Mouse (Mus musculus) adrenal gland, postnatal 36 days (tissue): ENCODE data around the gene Palm3. TPM values are rescaled to one million over a fixed set of nuclear protein-coding genes. Genes with fewer than 3 reads are reported as not detected.
"Not testable (repeated sequence)": the region's sequence is repeated elsewhere in the genome, so short reads cannot be mapped to it uniquely, and the experiment has no call there.

Experiments used
- DNase-seq, 2 experiments: peaks; one replicate each; pipeline ENCODE4 v3.0.0; 2021; ENCODE audit warnings: mixed read lengths in 1 of 2
- total RNA-seq, 2 experiments: library from RNA; stranded (reverse); gene quantifications; 2 replicates each; pipeline ENCODE4 v1.2.3; 2021

The Palm3 gene
- total RNA-seq, 2 experiments from 2014 or later: 0.43 to 0.46 TPM

DNA sequence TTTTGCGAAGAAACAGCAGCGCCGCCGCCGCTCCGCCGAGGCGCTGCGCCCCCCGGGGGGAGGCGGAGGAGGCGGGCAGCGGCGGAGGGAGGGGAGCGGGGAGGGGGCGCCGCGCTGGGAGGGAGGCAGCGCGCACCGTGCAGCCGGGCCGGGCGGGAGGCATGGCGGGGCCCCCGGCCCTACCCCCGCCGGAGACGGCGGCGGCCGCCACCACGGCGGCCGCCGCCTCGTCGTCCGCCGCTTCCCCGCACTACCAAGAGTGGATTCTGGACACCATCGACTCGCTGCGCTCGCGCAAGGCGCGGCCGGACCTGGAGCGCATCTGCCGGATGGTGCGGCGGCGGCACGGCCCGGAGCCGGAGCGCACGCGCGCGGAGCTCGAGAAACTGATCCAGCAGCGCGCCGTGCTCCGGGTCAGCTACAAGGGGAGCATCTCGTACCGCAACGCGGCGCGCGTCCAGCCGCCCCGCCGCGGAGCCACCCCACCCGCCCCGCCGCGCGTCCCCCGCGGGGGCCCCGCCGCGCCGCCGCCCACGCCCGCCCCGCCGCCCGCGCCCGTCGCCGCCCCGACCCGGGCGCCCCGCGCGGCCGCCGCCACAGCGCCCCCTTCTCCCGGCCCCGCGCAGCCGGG lies 23.6 kb upstream of the Palm3 start, which contains the start of gene Samd1:
Gene Samd1, plus strand, starts transcription at position 162 of the 631 bp plus-strand sequence.
- peak; percentile 61 to 74 for DNase-seq

- peak; percentile 55 to 73 for DNase-seq
These were observed 22.8 kb upstream of the Palm3 start for GRCm38 (mm10) chr8:83998231-83999056.

GRCm38 (mm10) chr8:83999057-83999705 lies 22.1 kb upstream of the Palm3 start:
- no peak for DNase-seq

GRCm38 (mm10) chr8:83999825-84000224 lies 21.4 kb upstream of the Palm3 start:
- no peak for DNase-seq

- DNase-seq: no peak
These were observed 19.8 kb upstream of the Palm3 start, which contains the start of gene 1700067K01Rik for GRCm38 (mm10) chr8:84001281-84002000. Gene 1700067K01Rik, plus strand, starts transcription at chr8:84001502.

DNA sequence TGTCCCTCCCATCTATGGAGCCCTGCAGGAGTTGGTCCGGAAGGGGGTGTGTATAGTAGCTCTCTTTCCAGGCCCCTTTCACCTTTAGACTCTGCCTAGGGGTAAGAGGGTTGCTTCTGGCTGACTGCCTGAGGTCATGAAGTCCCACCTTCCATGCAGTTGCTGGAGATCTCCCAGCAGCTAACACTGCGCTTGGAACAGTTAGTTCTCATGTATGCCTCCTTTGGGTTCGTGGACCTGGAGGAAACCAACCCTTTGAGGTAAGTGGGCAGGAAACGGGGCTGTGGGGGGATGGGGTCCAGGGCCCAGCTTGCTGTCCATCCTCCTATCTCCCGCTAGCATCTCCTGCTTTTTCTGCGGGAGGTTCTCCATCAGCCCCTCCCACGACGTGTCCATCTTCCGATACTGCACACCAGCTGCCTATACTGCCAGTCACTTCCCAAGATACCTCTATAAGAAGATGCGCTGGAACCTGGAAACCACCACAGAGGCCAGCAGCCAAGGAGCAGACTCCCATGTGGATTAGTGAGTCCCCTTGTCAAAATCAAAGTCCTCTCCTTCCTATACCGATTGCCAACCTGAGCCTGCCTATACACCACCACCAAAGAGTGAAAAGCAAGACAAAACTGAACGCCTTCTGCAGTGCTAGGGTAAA lies 18.2 kb upstream of the Palm3 start:
- no peak for DNase-seq

- no peak for DNase-seq
These were observed 17.5 kb upstream of the Palm3 start for GRCm38 (mm10) chr8:84003612-84004246.

GRCm38 (mm10) chr8:84004533-84005201 lies 16.6 kb upstream of the Palm3 start:
- DNase-seq: peak; percentile 97 to 98

GRCm38 (mm10) chr8:84005502-84005901 lies 15.8 kb upstream of the Palm3 start:
- DNase-seq: not testable (repeated sequence)

DNA sequence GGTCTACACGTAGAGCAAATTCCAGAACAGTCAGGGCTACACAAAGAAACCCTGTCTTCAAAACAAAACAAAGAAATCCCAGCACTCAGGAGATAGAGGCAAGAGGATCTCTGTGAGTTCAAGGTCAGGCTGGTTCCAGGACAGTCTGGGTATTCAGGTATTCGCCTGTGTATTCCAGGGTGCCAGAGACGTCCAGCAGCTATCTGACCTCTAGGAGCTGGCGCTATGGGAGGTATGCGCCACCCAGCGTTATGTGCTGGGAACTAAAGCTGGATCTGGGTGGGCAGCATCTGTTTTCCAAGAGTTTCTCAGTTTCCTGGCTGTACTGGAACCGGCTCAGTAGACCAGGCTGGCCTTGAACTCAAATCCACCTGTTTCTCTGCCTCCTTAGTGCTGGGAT lies 12.9 kb upstream of the Palm3 start:
- DNase-seq: peak in 1 of 2 experiments; percentile 21

DNA sequence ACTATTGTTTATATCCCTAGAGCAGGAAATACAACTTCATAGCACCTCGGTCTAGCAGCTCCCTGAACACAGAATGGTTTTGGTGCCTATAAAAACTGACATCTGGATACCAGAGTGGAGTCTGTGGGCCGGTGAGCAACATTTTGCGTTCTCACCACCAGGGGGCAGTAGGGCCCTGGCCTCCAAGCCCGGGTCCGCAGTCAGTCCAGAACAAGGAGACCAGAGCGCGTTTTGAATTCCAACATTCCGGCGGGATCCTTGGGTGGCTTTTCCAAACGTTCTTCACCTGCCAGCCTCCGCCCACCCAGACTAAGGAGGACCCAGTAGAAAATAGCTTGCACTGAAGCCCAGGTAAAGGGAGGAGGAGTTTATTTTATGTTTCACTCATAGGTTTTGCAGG lies 11.4 kb upstream of the Palm3 start:
- peak; percentile 91 to 93 for DNase-seq

- DNase-seq: peak; percentile 85 to 92
These were observed 10.4 kb upstream of the Palm3 start for GRCm38 (mm10) chr8:84010625-84011611.

- peak in 1 of 2 experiments; percentile 31 for DNase-seq
These were observed 9.4 kb upstream of the Palm3 start, which contains the start of gene 2210011C24Rik for GRCm38 (mm10) chr8:84011705-84012498. Gene 2210011C24Rik, minus strand, starts transcription at chr8:84012171.

DNA sequence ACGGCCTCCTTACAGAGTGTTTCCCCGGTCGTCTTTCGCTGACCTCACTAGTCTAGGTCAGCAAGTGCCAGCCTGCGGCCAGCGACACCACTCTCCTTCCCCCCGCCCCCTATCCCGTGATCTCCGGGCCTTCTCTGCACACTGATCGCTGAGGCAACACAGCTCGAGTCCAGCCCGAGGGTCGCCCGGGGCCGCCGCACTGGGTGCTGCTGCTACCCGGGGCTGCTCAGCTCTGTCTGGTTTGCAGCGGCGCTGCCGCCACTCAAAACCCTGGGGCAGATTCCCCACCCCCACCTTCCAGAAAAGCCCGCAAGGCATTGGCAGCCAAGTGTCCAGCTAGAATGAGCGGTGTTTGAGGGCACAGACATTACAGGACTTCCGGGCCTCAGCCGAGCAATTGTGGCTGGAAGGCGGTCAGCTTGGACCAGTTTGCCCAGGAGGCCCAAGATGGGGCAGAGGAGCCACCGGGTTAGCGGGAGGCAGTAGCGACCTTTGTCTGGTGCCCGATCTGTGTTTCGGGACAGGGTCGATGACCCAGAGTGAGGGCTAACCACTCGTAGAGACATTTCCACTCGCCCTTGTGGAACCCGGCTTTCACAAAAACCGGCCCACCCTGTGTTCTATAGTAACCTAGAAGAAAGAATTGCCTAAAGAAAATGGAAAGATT lies 8.6 kb upstream of the Palm3 start:
- DNase-seq: no peak

- no peak for DNase-seq
These were observed 5.4 kb upstream of the Palm3 start for GRCm38 (mm10) chr8:84015833-84016232.

DNA sequence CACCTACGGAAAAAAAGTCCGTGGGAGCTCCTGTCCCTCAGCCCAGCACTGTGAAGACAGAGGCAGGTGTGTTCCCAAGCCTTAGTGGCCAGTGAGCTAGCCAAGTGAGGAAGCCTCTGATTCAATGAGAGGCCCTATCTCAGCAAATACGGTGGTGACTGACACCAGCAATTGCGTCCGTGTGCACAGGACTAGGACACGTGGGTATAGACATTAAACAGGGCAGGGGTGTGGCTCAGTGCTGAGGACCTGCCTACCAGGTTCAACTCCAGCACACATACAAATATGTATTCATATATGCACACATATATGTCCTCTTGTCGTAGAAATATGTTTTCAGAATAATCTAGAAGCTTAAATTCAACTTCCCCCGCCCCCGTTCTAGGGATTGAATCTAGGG lies 1.5 kb upstream of the Palm3 start:
- no peak for DNase-seq

DNA sequence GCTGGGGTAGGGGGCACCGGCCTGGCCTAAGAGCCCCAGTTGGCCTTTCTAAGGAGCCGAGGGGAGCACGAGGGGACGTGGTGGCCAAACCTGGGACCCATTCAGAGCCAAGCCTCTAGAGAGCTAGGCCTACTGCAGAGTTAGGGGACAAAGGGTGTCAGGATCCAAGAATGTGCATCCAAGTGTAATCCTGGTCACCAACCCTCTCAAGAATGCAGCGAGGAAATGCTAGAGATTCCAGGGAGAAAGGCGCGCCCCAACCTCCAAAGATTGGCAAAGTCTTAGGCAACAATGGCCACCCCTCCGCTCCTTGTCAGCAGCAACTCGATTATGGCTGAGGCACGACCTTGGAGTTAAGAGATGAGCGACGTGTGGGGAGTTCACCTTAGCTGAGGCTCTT lies 298 bp downstream of the Palm3 start:
- no peak for DNase-seq

- DNase-seq: no peak
These were observed 1.8 kb downstream of the Palm3 start for GRCm38 (mm10) chr8:84023085-84023484.
